Mouse (Mus musculus): ENCODE data around the gene Lrrc8d. TPM values are rescaled to one million over a fixed set of nuclear protein-coding genes. Genes with fewer than 3 reads are reported as not detected.

The Lrrc8d gene
- 11.6 TPM in 2 replicates for polyA plus RNA-seq (2015; fragmentation: Nextera tagmentation; extraction: Ambion mirVana)

- Histone ChIP-seq H3K4me3 (ENCODE audit: low read depth, low read length) (peak within 1 kb of the TSS; percentile 94), H3K27ac (ENCODE audit: low read depth) (peak within 1 kb of the TSS; percentile 99), H3K4me1 (ENCODE audit: insufficient read depth) (peaks cover 36% of the 10 kb centered on the region), H3K4me2 (ENCODE audit: low read depth, low read length) (peak within 1 kb of the TSS; percentile 96), H3K27me3 (ENCODE audit: insufficient read depth, low read length) (no peaks in the 10 kb centered on the region), H3K9ac (replicated peaks) (peak within 1 kb of the TSS; percentile 94), H3K36me3 (replicated peaks; ENCODE audit: insufficient read depth, low read length) (no peaks in the 10 kb centered on the region), H3K9me3 (ENCODE audit: low read length) (no peaks in the 10 kb centered on the region)
- DNase-seq (peak; percentile 85), ATAC-seq (peak; percentile 79)
- WGBS (ENCODE audit: insufficient replicate concordance), result 2% methylated on average over 58 of the region's 60 CpGs
- TF ChIP-seq CTCF (IDR thresholded peaks at IDR 0.05; ENCODE audit: low read depth) (no peak; the same call in 1 of the 2 replicates), EP300 (IDR thresholded peaks at IDR 0.05; ENCODE audit: low read depth) (0 out of 2 replicates have a peak, but pooled peaks have one; percentile 5)
Measured at GRCm38 (mm10) chr5:105699141-105700069, at the start of gene Lrrc8d. Lrrc8d (plus strand) TSS chr5:105699969.

GRCm38 (mm10) chr5:105650728-105651479 is 48.9 kb upstream of the Lrrc8d start:
- TF ChIP-seq EP300 (IDR thresholded peaks at IDR 0.05; ENCODE audit: low read depth) (no peak), CTCF (IDR thresholded peaks at IDR 0.05; ENCODE audit: low read depth) (no peak)
- peaks cover 20% of the 10 kb centered on the region for H3K4me1 ChIP-seq (ENCODE audit: insufficient read depth)
- ATAC-seq (no peak), DNase-seq (peak; percentile 22)
- 34% methylated on average over 8 of the region's 8 CpGs for WGBS (ENCODE audit: insufficient replicate concordance)
- no peaks in the 10 kb centered on the region for H3K27me3 ChIP-seq (ENCODE audit: insufficient read depth, low read length)
- H3K27ac ChIP-seq (ENCODE audit: low read depth), result peak overlapping the region; percentile 72
- no peaks in the 10 kb centered on the region for H3K36me3 ChIP-seq (replicated peaks; ENCODE audit: insufficient read depth, low read length)
- no peaks in the 10 kb centered on the region for H3K9me3 ChIP-seq (ENCODE audit: low read length)
- peak overlapping the region; percentile 38 for H3K4me3 ChIP-seq (ENCODE audit: low read depth, low read length)
- H3K9ac ChIP-seq (replicated peaks), result peak overlapping the region; percentile 60
- peak overlapping the region; percentile 70 for H3K4me2 ChIP-seq (ENCODE audit: low read depth, low read length)

GRCm38 (mm10) chr5:105651561-105651991 is 48.2 kb upstream of the Lrrc8d start:
- no peak for DNase-seq
- H3K9ac ChIP-seq (replicated peaks), result peak overlapping the region; percentile 60
- peak overlapping the region; percentile 38 for H3K4me3 ChIP-seq (ENCODE audit: low read depth, low read length)

GRCm38 (mm10) chr5:105654237-105655063 is 45.3 kb upstream of the Lrrc8d start:
- Histone ChIP-seq H3K4me2 (ENCODE audit: low read depth, low read length) (peak overlapping the region; percentile 59), H3K36me3 (replicated peaks; ENCODE audit: insufficient read depth, low read length) (no peaks in the 10 kb centered on the region), H3K27ac (ENCODE audit: low read depth) (no peak overlapping the region), H3K9me3 (ENCODE audit: low read length) (no peaks in the 10 kb centered on the region), H3K27me3 (ENCODE audit: insufficient read depth, low read length) (no peaks in the 10 kb centered on the region), H3K4me1 (ENCODE audit: insufficient read depth) (peaks cover 12% of the 10 kb centered on the region), H3K4me3 (ENCODE audit: low read depth, low read length) (no peak overlapping the region), H3K9ac (replicated peaks) (no peak overlapping the region)
- peak; percentile 69 for ATAC-seq
- WGBS (ENCODE audit: insufficient replicate concordance), result 17% methylated on average over 15 of the region's 15 CpGs
- peak; percentile 86 for DNase-seq
- TF ChIP-seq CTCF (IDR thresholded peaks at IDR 0.05; ENCODE audit: low read depth) (peak; percentile 98), EP300 (IDR thresholded peaks at IDR 0.05; ENCODE audit: low read depth) (no peak; the same call in 1 of the 2 replicates)

More at GRCm38 (mm10) chr5:105651561-105651991, 48.2 kb upstream of the Lrrc8d start:
- H3K4me1 ChIP-seq (ENCODE audit: insufficient read depth), result peaks cover 20% of the 10 kb centered on the region
- no peaks in the 10 kb centered on the region for H3K36me3 ChIP-seq (replicated peaks; ENCODE audit: insufficient read depth, low read length)
- no peak for ATAC-seq
- TF ChIP-seq CTCF (IDR thresholded peaks at IDR 0.05; ENCODE audit: low read depth) (no peak), EP300 (IDR thresholded peaks at IDR 0.05; ENCODE audit: low read depth) (no peak)
- H3K4me2 ChIP-seq (ENCODE audit: low read depth, low read length), result peak overlapping the region; percentile 70
- 13% methylated on average over 11 of the region's 11 CpGs for WGBS (ENCODE audit: insufficient replicate concordance)
- no peaks in the 10 kb centered on the region for H3K9me3 ChIP-seq (ENCODE audit: low read length)
- H3K27ac ChIP-seq (ENCODE audit: low read depth), result peak overlapping the region; percentile 72
- no peaks in the 10 kb centered on the region for H3K27me3 ChIP-seq (ENCODE audit: insufficient read depth, low read length)

GRCm38 (mm10) chr5:105655100-105655734 is 44.6 kb upstream of the Lrrc8d start:
- Histone ChIP-seq H3K27ac (ENCODE audit: low read depth) (no peak overlapping the region), H3K4me3 (ENCODE audit: low read depth, low read length) (no peak overlapping the region), H3K27me3 (ENCODE audit: insufficient read depth, low read length) (no peaks in the 10 kb centered on the region), H3K36me3 (replicated peaks; ENCODE audit: insufficient read depth, low read length) (no peaks in the 10 kb centered on the region), H3K4me2 (ENCODE audit: low read depth, low read length) (no peak overlapping the region), H3K9ac (replicated peaks) (no peak overlapping the region), H3K4me1 (ENCODE audit: insufficient read depth) (peaks cover 12% of the 10 kb centered on the region), H3K9me3 (ENCODE audit: low read length) (no peaks in the 10 kb centered on the region)
- DNase-seq (no peak), ATAC-seq (no peak)
- no peak for TF ChIP-seq EP300 (IDR thresholded peaks at IDR 0.05; ENCODE audit: low read depth)
- TF ChIP-seq CTCF (IDR thresholded peaks at IDR 0.05; ENCODE audit: low read depth), result no peak
- 69% methylated on average over 12 of the region's 12 CpGs for WGBS (ENCODE audit: insufficient replicate concordance)

Data from liver, postnatal 0 days (tissue).